Mouse (Mus musculus) olfactory bulb, adult 2 months (tissue): Measurements from ENCODE around the gene Mchr1.

Experiments
- CTCF ChIP-seq: fragments of 200-500 bp; IDR thresholded peaks from 2 replicates; pipeline ENCODE4 v1.5.1; 2012; ENCODE audit warnings: low read depth, mild to moderate bottlenecking, low read length, moderate library complexity; ENCODE audit not compliant: insufficient read depth
- POLR2A ChIP-seq: fragments of 200-500 bp; IDR thresholded peaks from 2 replicates; pipeline ENCODE4 v1.6.1; 2012; ENCODE audit warnings: mild to moderate bottlenecking, low read depth, low read length, moderate library complexity; ENCODE audit not compliant: insufficient read depth

- TF ChIP-seq CTCF (no peak), POLR2A (no peak)
Observed at GRCm38 (mm10) chr15:81264392-81265095, 29.2 kb downstream of the Mchr1 start.
